Mouse (Mus musculus): ENCODE data around the gene Bicra. TPM values are rescaled to one million over a fixed set of nuclear protein-coding genes. Genes with fewer than 3 reads are reported as not detected.
A peak's percentile ranks its signal among the peaks of the same experiment; 100 is the strongest.

Gene Bicra
- polyA plus RNA-seq, 1 experiment from 2014 or later: 8.7 TPM

- WGBS (ENCODE audit: missing documents): 3% methylated on average over 53 of the region's 59 CpGs
- H3K4me3 ChIP-seq (ENCODE audit: inconsistent target): peak within 1 kb of the TSS; percentile 87
- H3K27ac ChIP-seq: peak within 1 kb of the TSS; percentile 48
- peaks cover 29% of the 10 kb centered on the region for H3K79me2 ChIP-seq (ENCODE audit: inconsistent target)
- H3K36me3 ChIP-seq (ENCODE audit: inconsistent target): peaks cover 35% of the 10 kb centered on the region
These were observed 101.8 kb downstream of the Bicra start, which contains the start of gene Nop53 for GRCm38 (mm10) chr7:15945721-15946536. Nop53 (minus strand) TSS chr7:15946074.

- WGBS (ENCODE audit: missing documents): 4% methylated on average over 8 of the region's 8 CpGs
- H3K36me3 ChIP-seq (ENCODE audit: inconsistent target): peaks cover 42% of the 10 kb centered on the region
- peak overlapping the region; percentile 48 for H3K27ac ChIP-seq
- H3K79me2 ChIP-seq (ENCODE audit: inconsistent target): peaks cover 29% of the 10 kb centered on the region
- H3K4me3 ChIP-seq (ENCODE audit: inconsistent target): peak overlapping the region; percentile 87
These were observed 102.5 kb downstream of the Bicra start for GRCm38 (mm10) chr7:15945211-15945610.

- peaks cover 50% of the 10 kb centered on the region for H3K36me3 ChIP-seq (ENCODE audit: inconsistent target)
- H3K27ac ChIP-seq: no peak overlapping the region
- WGBS (ENCODE audit: missing documents): 100% methylated on average over 1 of the region's 1 CpGs
- no peak overlapping the region for H3K4me3 ChIP-seq (ENCODE audit: inconsistent target)
- H3K79me2 ChIP-seq (ENCODE audit: inconsistent target): peaks cover 29% of the 10 kb centered on the region
These were observed 103.4 kb downstream of the Bicra start for GRCm38 (mm10) chr7:15944311-15944710.

GRCm38 (mm10) chr7:15938621-15939020 is 109.1 kb downstream of the Bicra start:
- 96% methylated on average over 3 of the region's 3 CpGs for whole genome bisulfite sequencing (ENCODE audit: missing documents)
- H3K79me2 ChIP-seq (ENCODE audit: inconsistent target): peaks cover 10% of the 10 kb centered on the region
- H3K4me3 ChIP-seq (ENCODE audit: inconsistent target): no peak overlapping the region
- H3K36me3 ChIP-seq (ENCODE audit: inconsistent target): peaks cover 63% of the 10 kb centered on the region
- no peak overlapping the region for H3K27ac ChIP-seq

- Histone ChIP-seq H3K36me3 (ENCODE audit: inconsistent target) (peaks cover 51% of the 10 kb centered on the region), H3K4me3 (ENCODE audit: inconsistent target) (no peak overlapping the region), H3K27ac (no peak overlapping the region), H3K79me2 (ENCODE audit: inconsistent target) (no peaks in the 10 kb centered on the region)
- 94% methylated on average over 5 of the region's 5 CpGs for WGBS (ENCODE audit: missing documents)
These were observed 110.2 kb downstream of the Bicra start for GRCm38 (mm10) chr7:15937491-15937890.

GRCm38 (mm10) chr7:15933437-15934359 is 114.0 kb downstream of the Bicra start:
- no peaks in the 10 kb centered on the region for H3K79me2 ChIP-seq (ENCODE audit: inconsistent target)
- no peak overlapping the region for H3K27ac ChIP-seq
- WGBS (ENCODE audit: missing documents): 43% methylated on average over 16 of the region's 16 CpGs
- H3K36me3 ChIP-seq (ENCODE audit: inconsistent target): peaks cover 16% of the 10 kb centered on the region
- no peak overlapping the region for H3K4me3 ChIP-seq (ENCODE audit: inconsistent target)

- no peak overlapping the region for H3K27ac ChIP-seq
- WGBS (ENCODE audit: missing documents): 44% methylated on average over 3 of the region's 3 CpGs
- no peaks in the 10 kb centered on the region for H3K36me3 ChIP-seq (ENCODE audit: inconsistent target)
- no peak overlapping the region for H3K4me3 ChIP-seq (ENCODE audit: inconsistent target)
- H3K79me2 ChIP-seq (ENCODE audit: inconsistent target): no peaks in the 10 kb centered on the region
These were observed 116.1 kb downstream of the Bicra start for GRCm38 (mm10) chr7:15931635-15932034.

GRCm38 (mm10) chr7:15930543-15930942 is 117.2 kb downstream of the Bicra start:
- Histone ChIP-seq H3K4me3 (ENCODE audit: inconsistent target) (no peak overlapping the region), H3K36me3 (ENCODE audit: inconsistent target) (no peaks in the 10 kb centered on the region), H3K27ac (no peak overlapping the region), H3K79me2 (ENCODE audit: inconsistent target) (no peaks in the 10 kb centered on the region)
- 86% methylated on average over 2 of the region's 2 CpGs for WGBS (ENCODE audit: missing documents)

- Histone ChIP-seq H3K36me3 (ENCODE audit: inconsistent target) (no peaks in the 10 kb centered on the region), H3K4me3 (ENCODE audit: inconsistent target) (no peak overlapping the region), H3K27ac (no peak overlapping the region), H3K79me2 (ENCODE audit: inconsistent target) (no peaks in the 10 kb centered on the region)
- 35% methylated on average over 4 of the region's 4 CpGs for WGBS (ENCODE audit: missing documents)
These were observed 117.8 kb downstream of the Bicra start for GRCm38 (mm10) chr7:15929910-15930309.

- 2% methylated on average over 33 of the region's 33 CpGs for WGBS (ENCODE audit: missing documents)
These were observed 125.4 kb downstream of the Bicra start, which contains the start of gene Selenow for GRCm38 (mm10) chr7:15922220-15922773. Selenow (minus strand) TSS chr7:15922402.

GRCm38 (mm10) chr7:15921796-15922195 is 125.9 kb downstream of the Bicra start:
- H3K4me3 ChIP-seq (ENCODE audit: inconsistent target): peak overlapping the region; percentile 97
- peak overlapping the region; percentile 91 for H3K27ac ChIP-seq
- 1% methylated on average over 10 of the region's 10 CpGs for WGBS (ENCODE audit: missing documents)
- peaks cover 32% of the 10 kb centered on the region for H3K79me2 ChIP-seq (ENCODE audit: inconsistent target)
- peaks cover 28% of the 10 kb centered on the region for H3K36me3 ChIP-seq (ENCODE audit: inconsistent target)

More at GRCm38 (mm10) chr7:15922220-15922773, 125.4 kb downstream of the Bicra start, which contains the start of gene Selenow:
- peak within 1 kb of the TSS; percentile 97 for H3K4me3 ChIP-seq (ENCODE audit: inconsistent target)
- H3K36me3 ChIP-seq (ENCODE audit: inconsistent target): peaks cover 23% of the 10 kb centered on the region
- H3K27ac ChIP-seq: peak within 1 kb of the TSS; percentile 91
- H3K79me2 ChIP-seq (ENCODE audit: inconsistent target): peaks cover 32% of the 10 kb centered on the region

Other genes starting within 250 kb of the Bicra start
- not detected in 3 replicates for gene Obox6, start 208.2 kb downstream of the Bicra start, polyA plus RNA-seq (2018)
- gene Crx, start 168.0 kb downstream of the Bicra start, polyA plus RNA-seq (2018): not detected in 3 replicates
- not detected in 3 replicates for gene Crxos, start 165.3 kb downstream of the Bicra start, polyA plus RNA-seq (2018)
- gene Selenow, start 125.5 kb downstream of the Bicra start, polyA plus RNA-seq (2018): 198 to 402 TPM (median 262 TPM) in 3 replicates
- 77.7 to 125 TPM (median 94.2 TPM) in 3 replicates for gene Nop53, start 101.8 kb downstream of the Bicra start, polyA plus RNA-seq (2018)
- gene Ehd2, start 80.4 kb downstream of the Bicra start, polyA plus RNA-seq (2018): 0.04 to 0.12 TPM in 2 of 3 replicates, not detected in the other
- not detected in 3 replicates for gene Zfp541, start 13.9 kb upstream of the Bicra start, polyA plus RNA-seq (2018)
- gene Napa, start 50.5 kb upstream of the Bicra start, polyA plus RNA-seq (2018): 85.4 to 112 TPM (median 98.6 TPM) in 3 replicates
- 3.3 to 6.8 TPM (median 5.9 TPM) in 3 replicates for gene Kptn, start 72.0 kb upstream of the Bicra start, polyA plus RNA-seq (2018)
- not detected in 3 replicates for gene Slc8a2, start 81.9 kb upstream of the Bicra start, polyA plus RNA-seq (2018)
- gene Meis3, start 127.2 kb upstream of the Bicra start, polyA plus RNA-seq (2018): 10.2 to 15.0 TPM (median 11.2 TPM) in 3 replicates
- gene Dhx34, start 174.1 kb upstream of the Bicra start, polyA plus RNA-seq (2018): 11.6 to 20.4 TPM (median 18.5 TPM) in 3 replicates
- gene C5ar2, start 196.2 kb upstream of the Bicra start, polyA plus RNA-seq (2018): 5.3 to 5.8 TPM (median 5.7 TPM) in 3 replicates
- gene C5ar1, start 211.6 kb upstream of the Bicra start, polyA plus RNA-seq (2018): 254 to 928 TPM (median 285 TPM) in 3 replicates
- gene Inafm1, start 225.7 kb upstream of the Bicra start, polyA plus RNA-seq (2018): 1.9 to 10.1 TPM (median 7.4 TPM) in 3 replicates
- 99.0 to 183 TPM (median 120 TPM) in 3 replicates for gene Ccdc9, start 238.9 kb upstream of the Bicra start, polyA plus RNA-seq (2018)